Mouse (Mus musculus) heart, adult 2 months (tissue): ENCODE measurements at regions not wholly inside any gene's neighbourhood (a gene's known extent, or its start where the extent isn't known, plus 50 kb on each side); places are given as distances from the start of the nearest gene placed in this dataset.

Experiments used
- EP300 ChIP-seq: fragments of 200-500 bp; IDR thresholded peaks from 2 replicates; pipeline ENCODE4 v1.6.1; 2011; ENCODE audit warnings: low read depth, low read length, control low read depth; ENCODE audit not compliant: insufficient read depth
- POLR2A ChIP-seq: fragments of 200-500 bp; IDR thresholded peaks from 2 replicates; pipeline ENCODE4 v1.6.1; 2011; ENCODE audit warnings: mild to moderate bottlenecking, low read depth, low read length, control low read depth; ENCODE audit not compliant: insufficient read depth

- TF ChIP-seq EP300 (no peak), POLR2A (no peak)
These were observed 80.1 kb upstream of the Adgrf1 start for GRCm38 (mm10) chr17:43190016-43190415.
